8 mouse cellular contexts compared by ENCODE assay signal in genomic region chr5:65335298-65336074, GRCm38 (mm10). TPM values are rescaled to one million over a fixed set of nuclear protein-coding genes. Genes with fewer than 3 reads are reported as not detected.
DNase-seq lines count a peak whose midpoint lies in the region; ATAC-seq lines count a peak whose summit lies in the region.

TSS of gene Rfc1 (minus strand) at chr5:65335670.

- ATAC-seq in CD4-positive, CD25-positive, alpha-beta regulatory T cell, adult 4 months: peak; percentile 92
- peak; percentile 91 for ATAC-seq in heart, embryonic 14.5 days (ENCODE audit: insufficient number of reproducible peaks, insufficient read depth, low FRiP score, low read depth)
- ATAC-seq in liver, embryonic 13.5 days (ENCODE audit: low read depth): peak; percentile 95
- peak; percentile 98 for ATAC-seq in stomach, embryonic 16.5 days (ENCODE audit: insufficient read depth, low FRiP score)

- peak within 1 kb of the TSS; percentile 89 to 92 for H3K4me3 ChIP-seq in heart, embryonic 14.5 days (ENCODE audit: control insufficient read depth in 1 of 2, insufficient read depth in 1 of 2, low read depth in 1 of 2, low read length in 2 of 2)
- peak within 1 kb of the TSS; percentile 91 for H3K4me3 ChIP-seq in liver, embryonic 13.5 days (replicated peaks)
- peak within 1 kb of the TSS; percentile 84 for H3K4me3 ChIP-seq in stomach, embryonic 16.5 days (replicated peaks; ENCODE audit: low read length)

- no peaks in the 10 kb centered on the region for H3K9me3 ChIP-seq in heart, embryonic 14.5 days (ENCODE audit: control insufficient read depth, low read length)
- no peaks in the 10 kb centered on the region for H3K9me3 ChIP-seq in liver, embryonic 13.5 days (replicated peaks)
- H3K9me3 ChIP-seq in stomach, embryonic 16.5 days (replicated peaks; ENCODE audit: control insufficient read depth, low read length): no peaks in the 10 kb centered on the region

- H3K9ac ChIP-seq in heart, embryonic 14.5 days (ENCODE audit: low read length): peak within 1 kb of the TSS; percentile 93
- H3K9ac ChIP-seq in liver, embryonic 13.5 days: peak within 1 kb of the TSS; percentile 89
- H3K9ac ChIP-seq in stomach, embryonic 16.5 days (ENCODE audit: low read length): peak within 1 kb of the TSS; percentile 89

- peak within 1 kb of the TSS; percentile 73 to 80; a peak in 3 of 4 replicates for H3K27ac ChIP-seq in heart, embryonic 14.5 days (replicated peaks in 1 of 2; ENCODE audit: control insufficient read depth in 1 of 2, insufficient read depth in 1 of 2, low read depth in 2 of 2, low read length in 2 of 2)
- H3K27ac ChIP-seq in liver, embryonic 13.5 days: peak within 1 kb of the TSS; percentile 87
- peak within 1 kb of the TSS; percentile 86 for H3K27ac ChIP-seq in stomach, embryonic 16.5 days (ENCODE audit: low read length)

- peaks cover 6% of the 10 kb centered on the region; the same call in 1 of the 2 replicates for H3K36me3 ChIP-seq in heart, embryonic 14.5 days (ENCODE audit: control insufficient read depth, insufficient read depth, low read length)
- peaks cover 22% of the 10 kb centered on the region for H3K36me3 ChIP-seq in liver, embryonic 13.5 days
- H3K36me3 ChIP-seq in stomach, embryonic 16.5 days (ENCODE audit: control insufficient read depth, insufficient read depth, low read length): no peaks in the 10 kb centered on the region

- peak; percentile 83 for DNase-seq in c-Kit-negative CD71-positive TER-119-positive erythroid progenitor cells, embryonic 14.5 days (ENCODE audit: low read depth, low spot score)
- peak; percentile 76 for DNase-seq in fibroblast of lung, adult 2 months (ENCODE audit: low read depth)
- peak; percentile 93 for DNase-seq in kidney, postnatal 14 days
- DNase-seq in liver, embryonic 13.5 days: peak; percentile 89
- DNase-seq in neural tube, embryonic 10.5 days (ENCODE audit: extremely low spot score, low spot score): peak; percentile 92

- WGBS in heart, embryonic 14.5 days: under 1% methylated on average over 65 of the region's 65 CpGs
- under 1% methylated on average over 65 of the region's 65 CpGs for WGBS in liver, embryonic 13.5 days (ENCODE audit: insufficient replicate concordance)
- under 1% methylated on average over 64 of the region's 65 CpGs for WGBS in stomach, embryonic 16.5 days

- peaks cover 0 to 10% of the 10 kb centered on the region in 2 experiments; a peak in 2 of 4 replicates for H3K4me1 ChIP-seq in heart, embryonic 14.5 days (ENCODE audit: control insufficient read depth in 2 of 2, insufficient read depth in 2 of 2, low read length in 2 of 2)
- H3K4me1 ChIP-seq in liver, embryonic 13.5 days (replicated peaks): peaks cover 28% of the 10 kb centered on the region
- peaks cover 4% of the 10 kb centered on the region for H3K4me1 ChIP-seq in stomach, embryonic 16.5 days (ENCODE audit: control insufficient read depth, insufficient read depth, low read length)

- no peaks in the 10 kb centered on the region for H3K27me3 ChIP-seq in heart, embryonic 14.5 days (ENCODE audit: control insufficient read depth, insufficient read depth, low read length)
- no peaks in the 10 kb centered on the region for H3K27me3 ChIP-seq in liver, embryonic 13.5 days
- H3K27me3 ChIP-seq in stomach, embryonic 16.5 days (ENCODE audit: control insufficient read depth, insufficient read depth, low read length): no peaks in the 10 kb centered on the region

- peak within 1 kb of the TSS; percentile 85 for H3K4me2 ChIP-seq in heart, embryonic 14.5 days (ENCODE audit: low read length)
- H3K4me2 ChIP-seq in liver, embryonic 13.5 days: peak within 1 kb of the TSS; percentile 82
- H3K4me2 ChIP-seq in stomach, embryonic 16.5 days (ENCODE audit: low read depth, low read length): peak within 1 kb of the TSS; percentile 57

RNA-seq across cellular contexts. Expression of gene Rfc1, which starts in this region (rescaled TPM):
- polyA plus RNA-seq in CD4-positive, CD25-positive, alpha-beta regulatory T cell, adult 4 months (2017; shearing (Covaris generic)): 10 to 100 TPM; 76.5 to 78.8 TPM
- polyA plus RNA-seq in heart, embryonic 14.5 days (2014; fragmentation: Nextera tagmentation; extraction: Ambion mirVana): 53.1 and 59.6 TPM in 2 replicates
- polyA plus RNA-seq in liver, embryonic 13.5 days (2015; fragmentation: Nextera tagmentation; extraction: Ambion mirVana): 52.0 and 62.8 TPM in 2 replicates
- polyA plus RNA-seq in stomach, embryonic 16.5 days (2015; fragmentation: Nextera tagmentation; extraction: Ambion mirVana): 65.7 and 77.8 TPM in 2 replicates

Comparison
In these comparisons a context has a peak if more than half of its experiments do, and no peak if none do; other contexts are left out.
1. Peak in every context shown above with its lines: DNase-seq, ATAC-seq, H3K4me3 ChIP-seq and H3K27ac ChIP-seq.